Mouse (Mus musculus): ENCODE results near the gene Gm17349. TPM values are rescaled to one million over a fixed set of nuclear protein-coding genes. Genes with fewer than 3 reads are reported as not detected.

Gm17349 gene
- polyA plus RNA-seq, 1 experiment from 2014 or later, result not detected

- peaks cover 20% of the 10 kb centered on the region for H3K36me3 ChIP-seq (ENCODE audit: inconsistent target)
- peak overlapping the region; percentile 92 for H3K27ac ChIP-seq
- H3K79me2 ChIP-seq (ENCODE audit: inconsistent target), result peaks cover 32% of the 10 kb centered on the region
- WGBS (ENCODE audit: missing documents), result 16% methylated on average over 16 of the region's 16 CpGs
- peak overlapping the region; percentile 75 for H3K4me3 ChIP-seq (ENCODE audit: inconsistent target)
Observed at GRCm38 (mm10) chr15:99724292-99725021, 19.2 kb upstream of the Gm17349 start.

DNA sequence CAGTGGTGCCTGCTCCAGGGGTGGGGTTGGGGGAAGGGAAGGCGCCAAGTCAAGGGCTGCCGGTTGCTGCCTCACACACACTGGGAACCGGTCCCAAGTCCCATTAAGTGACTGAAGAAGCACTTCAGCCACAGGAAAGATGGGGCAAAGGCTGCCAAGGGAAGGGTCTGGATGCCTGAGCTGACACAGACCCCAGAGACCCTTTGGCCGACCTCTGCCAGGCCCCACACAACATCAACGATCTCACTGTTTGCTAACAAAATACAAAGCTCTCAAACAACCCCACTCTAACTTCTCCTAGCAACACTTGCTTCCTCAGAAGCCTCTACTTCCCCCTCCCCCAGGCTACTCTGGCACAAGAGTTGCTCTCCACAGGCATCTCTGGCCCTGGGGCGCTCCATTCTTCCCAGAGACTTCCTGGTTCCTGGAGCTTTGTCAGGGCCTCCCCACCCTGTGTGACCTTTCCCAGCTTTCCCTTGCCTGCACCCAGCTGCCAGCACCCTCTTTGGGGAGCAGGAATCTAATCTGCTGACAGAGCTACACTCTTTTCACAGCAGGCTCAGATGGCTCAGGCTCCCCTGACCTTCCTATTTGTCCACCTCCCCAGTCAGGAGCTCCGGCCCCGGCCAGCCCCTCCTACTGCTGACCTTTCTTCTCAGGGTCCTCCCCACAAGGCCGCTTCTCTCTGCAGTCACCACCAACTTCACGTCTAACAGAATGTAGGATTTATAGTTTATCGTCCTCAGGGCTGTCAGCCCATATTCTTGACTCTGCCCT, 18.4 kb upstream of the Gm17349 start:
- peaks cover 27% of the 10 kb centered on the region for H3K79me2 ChIP-seq (ENCODE audit: inconsistent target)
- peak overlapping the region; percentile 92 for H3K27ac ChIP-seq
- WGBS (ENCODE audit: missing documents), result 27% methylated on average over 11 of the region's 11 CpGs
- peak overlapping the region; percentile 75; the same call in 1 of the 2 replicates for H3K4me3 ChIP-seq (ENCODE audit: inconsistent target)
- H3K36me3 ChIP-seq (ENCODE audit: inconsistent target), result peaks cover 14% of the 10 kb centered on the region

DNA sequence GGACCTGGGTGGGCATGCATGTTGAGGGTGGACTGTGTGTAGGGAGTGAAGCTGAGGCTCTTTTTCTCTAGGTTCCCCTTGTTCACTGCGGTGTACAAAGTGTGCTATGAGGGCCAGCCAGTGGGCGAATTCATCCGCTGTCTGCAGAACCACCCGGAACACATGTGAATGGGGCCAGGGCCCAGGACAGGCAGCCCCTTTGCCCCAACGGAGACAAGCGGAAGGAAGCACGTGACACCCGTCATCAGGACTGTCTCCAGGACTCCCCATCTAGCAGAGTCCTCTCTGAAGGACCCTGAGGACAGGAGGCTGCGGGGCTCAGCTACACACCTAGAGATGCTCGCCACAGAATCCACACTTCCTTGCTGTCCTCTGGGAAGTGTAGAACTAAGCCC, 17.8 kb upstream of the Gm17349 start:
- peak overlapping the region; percentile 92 for H3K27ac ChIP-seq
- peak overlapping the region; percentile 75; the same call in 1 of the 2 replicates for H3K4me3 ChIP-seq (ENCODE audit: inconsistent target)
- 60% methylated on average over 10 of the region's 10 CpGs for WGBS (ENCODE audit: missing documents)
- H3K79me2 ChIP-seq (ENCODE audit: inconsistent target), result peaks cover 23% of the 10 kb centered on the region
- peaks cover 8% of the 10 kb centered on the region for H3K36me3 ChIP-seq (ENCODE audit: inconsistent target)

DNA sequence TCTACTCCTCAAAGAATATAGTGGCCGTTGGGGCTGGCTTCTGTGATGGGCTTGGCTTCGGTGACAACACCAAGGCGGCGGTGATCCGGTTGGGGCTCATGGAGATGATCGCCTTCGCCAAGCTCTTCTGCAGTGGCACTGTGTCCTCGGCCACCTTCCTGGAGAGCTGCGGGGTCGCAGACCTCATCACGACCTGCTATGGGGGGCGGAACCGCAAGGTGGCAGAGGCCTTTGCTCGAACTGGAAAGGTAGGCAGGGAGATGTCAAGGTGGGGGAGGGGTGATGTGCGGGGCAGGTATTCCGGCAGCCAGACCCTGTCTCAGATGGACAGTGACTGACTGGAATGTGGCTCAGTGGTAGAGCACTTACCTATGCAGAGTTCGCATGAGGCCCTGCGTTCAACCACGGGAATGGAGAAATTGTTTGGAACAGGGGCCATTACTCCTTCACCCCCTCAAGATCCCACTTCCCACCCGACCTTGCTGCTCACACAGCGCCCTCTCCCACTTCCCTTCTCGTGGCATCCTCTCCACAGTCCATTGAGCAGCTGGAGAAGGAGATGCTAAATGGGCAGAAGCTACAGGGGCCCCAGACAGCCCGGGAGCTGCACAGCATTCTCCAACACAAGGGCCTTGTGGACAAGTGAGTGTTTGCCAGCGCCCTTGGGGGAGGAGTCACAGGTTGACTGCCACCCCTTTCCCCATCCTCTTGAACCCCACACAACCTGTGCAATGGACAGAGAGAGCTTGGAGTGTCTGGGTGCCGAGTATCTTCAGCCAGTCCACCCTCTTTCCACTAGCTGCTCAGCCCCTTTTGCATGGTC, 16.8 kb upstream of the Gm17349 start:
- H3K4me3 ChIP-seq (ENCODE audit: inconsistent target), result no peak overlapping the region
- no peak overlapping the region for H3K27ac ChIP-seq
- H3K79me2 ChIP-seq (ENCODE audit: inconsistent target), result peaks cover 13% of the 10 kb centered on the region
- 86% methylated on average over 25 of the region's 25 CpGs for WGBS (ENCODE audit: missing documents)
- H3K36me3 ChIP-seq (ENCODE audit: inconsistent target), result no peaks in the 10 kb centered on the region

GRCm38 (mm10) chr15:99719865-99720264, 14.6 kb upstream of the Gm17349 start:
- Histone ChIP-seq H3K27ac (no peak overlapping the region), H3K36me3 (ENCODE audit: inconsistent target) (no peaks in the 10 kb centered on the region), H3K79me2 (ENCODE audit: inconsistent target) (no peaks in the 10 kb centered on the region), H3K4me3 (ENCODE audit: inconsistent target) (no peak overlapping the region)
- WGBS (ENCODE audit: missing documents), result 89% methylated on average over 7 of the region's 8 CpGs

- H3K36me3 ChIP-seq (ENCODE audit: inconsistent target), result no peaks in the 10 kb centered on the region
- H3K79me2 ChIP-seq (ENCODE audit: inconsistent target), result no peaks in the 10 kb centered on the region
- no peak overlapping the region for H3K27ac ChIP-seq
- WGBS (ENCODE audit: missing documents), result 95% methylated on average over 9 of the region's 9 CpGs
- H3K4me3 ChIP-seq (ENCODE audit: inconsistent target), result no peak overlapping the region
Observed at GRCm38 (mm10) chr15:99718461-99719021, 13.3 kb upstream of the Gm17349 start.

DNA sequence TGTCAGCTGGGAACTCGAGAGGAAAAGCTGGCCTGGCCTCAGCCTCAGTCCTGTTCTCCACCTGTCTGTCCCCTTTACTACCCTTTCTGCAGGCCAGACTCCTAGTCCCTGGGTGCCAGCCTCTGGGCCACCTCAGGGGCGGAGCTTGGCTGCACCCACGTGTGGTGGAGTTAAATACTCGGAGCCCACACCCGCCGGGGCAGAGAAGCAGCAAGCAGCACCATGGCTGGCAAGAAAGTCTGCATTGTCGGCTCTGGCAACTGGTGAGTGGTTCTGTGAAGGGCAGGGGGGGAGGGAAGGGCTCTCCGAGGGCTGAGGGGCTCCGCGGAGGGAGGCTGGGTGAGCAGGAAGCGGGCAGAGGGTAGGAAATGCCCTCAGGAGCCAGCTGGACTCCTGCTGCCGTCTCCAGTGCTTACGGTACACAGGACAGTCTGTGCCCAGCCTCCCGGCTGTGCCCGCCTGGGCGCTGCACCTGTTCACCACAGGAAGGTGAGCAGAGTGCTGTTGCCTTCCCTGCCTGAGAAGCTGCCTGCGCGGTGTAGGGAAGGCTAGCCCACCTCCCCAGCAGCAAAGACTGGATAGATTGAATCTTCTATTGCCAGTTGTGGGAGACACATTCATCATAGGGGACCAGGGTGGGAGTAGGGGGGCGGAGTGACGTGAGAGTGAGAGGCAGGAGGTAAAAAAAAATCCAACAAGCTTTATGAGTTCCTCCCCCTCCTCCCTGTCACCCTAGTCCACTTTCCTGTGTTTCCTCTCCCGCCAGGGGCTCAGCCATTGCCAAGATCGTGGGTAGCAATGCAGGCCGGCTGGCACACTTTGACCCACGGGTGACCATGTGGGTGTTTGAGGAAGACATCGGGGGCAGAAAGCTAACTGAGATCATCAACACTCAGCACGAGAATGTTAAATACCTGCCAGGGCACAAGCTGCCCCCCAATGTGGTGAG, 12.4 kb upstream of the Gm17349 start, which contains the start of gene Gpd1:
Gpd1 (plus strand) TSS at position 130 of the 949 bp plus-strand sequence.
- peaks cover 2% of the 10 kb centered on the region for H3K36me3 ChIP-seq (ENCODE audit: inconsistent target)
- no peak within 1 kb of the TSS for H3K27ac ChIP-seq
- H3K79me2 ChIP-seq (ENCODE audit: inconsistent target), result no peaks in the 10 kb centered on the region
- no peak within 1 kb of the TSS for H3K4me3 ChIP-seq (ENCODE audit: inconsistent target)
- 28% methylated on average over 26 of the region's 26 CpGs for WGBS (ENCODE audit: missing documents)

GRCm38 (mm10) chr15:99716814-99717213, 11.5 kb upstream of the Gm17349 start:
- no peak overlapping the region for H3K4me3 ChIP-seq (ENCODE audit: inconsistent target)
- no peaks in the 10 kb centered on the region for H3K79me2 ChIP-seq (ENCODE audit: inconsistent target)
- no peak overlapping the region for H3K27ac ChIP-seq
- H3K36me3 ChIP-seq (ENCODE audit: inconsistent target), result peaks cover 10% of the 10 kb centered on the region
- WGBS (ENCODE audit: missing documents), result 95% methylated on average over 9 of the region's 12 CpGs

- no peak overlapping the region for H3K27ac ChIP-seq
- H3K4me3 ChIP-seq (ENCODE audit: inconsistent target), result no peak overlapping the region
- WGBS (ENCODE audit: missing documents), result 90% methylated on average over 11 of the region's 11 CpGs
- no peaks in the 10 kb centered on the region for H3K79me2 ChIP-seq (ENCODE audit: inconsistent target)
- H3K36me3 ChIP-seq (ENCODE audit: inconsistent target), result peaks cover 17% of the 10 kb centered on the region
Observed at GRCm38 (mm10) chr15:99715982-99716746, 10.9 kb upstream of the Gm17349 start.

GRCm38 (mm10) chr15:99715361-99715865, 10.1 kb upstream of the Gm17349 start:
- Histone ChIP-seq H3K36me3 (ENCODE audit: inconsistent target) (peaks cover 24% of the 10 kb centered on the region), H3K4me3 (ENCODE audit: inconsistent target) (no peak overlapping the region), H3K27ac (no peak overlapping the region), H3K79me2 (ENCODE audit: inconsistent target) (no peaks in the 10 kb centered on the region)
- 77% methylated on average over 13 of the region's 13 CpGs for WGBS (ENCODE audit: missing documents)

GRCm38 (mm10) chr15:99714858-99715257, 9.6 kb upstream of the Gm17349 start:
- Histone ChIP-seq H3K36me3 (ENCODE audit: inconsistent target) (peaks cover 28% of the 10 kb centered on the region), H3K79me2 (ENCODE audit: inconsistent target) (no peaks in the 10 kb centered on the region), H3K27ac (no peak overlapping the region), H3K4me3 (ENCODE audit: inconsistent target) (no peak overlapping the region)
- WGBS (ENCODE audit: missing documents), result 57% methylated on average over 6 of the region's 7 CpGs

DNA sequence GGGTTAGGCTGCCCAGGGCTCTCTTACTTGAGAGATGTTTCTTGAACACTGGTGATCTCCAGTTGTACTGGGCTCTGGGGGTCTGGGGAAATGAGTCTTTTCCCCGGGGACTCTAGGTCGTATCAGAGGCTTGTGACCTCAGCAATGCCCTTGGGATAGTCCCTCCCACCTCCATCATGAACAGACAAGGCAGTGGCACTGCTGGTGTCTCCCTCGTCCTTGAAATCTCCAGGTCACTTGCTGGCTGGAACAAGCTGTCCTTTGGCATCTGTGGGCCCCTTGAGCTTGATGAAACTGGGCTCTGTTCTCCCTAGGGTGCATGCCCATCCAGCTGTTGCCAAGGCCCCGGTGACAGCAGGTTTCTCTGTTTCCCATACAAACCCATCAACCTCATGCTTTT, 8.9 kb upstream of the Gm17349 start:
- H3K36me3 ChIP-seq (ENCODE audit: inconsistent target), result peaks cover 35% of the 10 kb centered on the region
- H3K79me2 ChIP-seq (ENCODE audit: inconsistent target), result no peaks in the 10 kb centered on the region
- H3K4me3 ChIP-seq (ENCODE audit: inconsistent target), result no peak overlapping the region
- no peak overlapping the region for H3K27ac ChIP-seq
- WGBS (ENCODE audit: missing documents), result 87% methylated on average over 4 of the region's 4 CpGs

GRCm38 (mm10) chr15:99713569-99713968, 8.3 kb upstream of the Gm17349 start:
- 98% methylated on average over 3 of the region's 3 CpGs for WGBS (ENCODE audit: missing documents)
- Histone ChIP-seq H3K36me3 (ENCODE audit: inconsistent target) (peaks cover 41% of the 10 kb centered on the region), H3K79me2 (ENCODE audit: inconsistent target) (no peaks in the 10 kb centered on the region)

More at GRCm38 (mm10) chr15:99713569-99713968, 8.3 kb upstream of the Gm17349 start:
- H3K27ac ChIP-seq, result no peak overlapping the region
- no peak overlapping the region for H3K4me3 ChIP-seq (ENCODE audit: inconsistent target)
